Mouse (Mus musculus) hindbrain, postnatal 0 days (tissue): Measurements from ENCODE around the gene Col4a2. TPM values are rescaled to one million over a fixed set of nuclear protein-coding genes. Genes with fewer than 3 reads are reported as not detected.

Experiments
- ATAC-seq: fragments of 200-750 bp; cut with Nextera tagmentation; 2 replicates; pipeline ENCODE4 v1.8.0; 2017; ENCODE audit warnings: mild to moderate bottlenecking, moderate TSS enrichment, moderate library complexity
- DNase-seq: peaks from one replicate; pipeline ENCODE4 v3.0.0-alpha.2; 2015; ENCODE audit warnings: low spot score
- H3K27ac ChIP-seq: fragments of 300-500 bp; sonication (generic); 2 replicates; pipeline ENCODE4 v1.5.1; 2014; ENCODE audit warnings: mild to moderate bottlenecking
- H3K27me3 ChIP-seq: fragments of 300-500 bp; sonication (generic); 2 replicates; pipeline ENCODE4 v1.6.1; 2014; ENCODE audit warnings: low read length, mixed read lengths; ENCODE audit not compliant: insufficient read depth
- H3K36me3 ChIP-seq: fragments of 300-500 bp; sonication (generic); 2 replicates; pipeline ENCODE4 v1.6.1; 2014; ENCODE audit warnings: low read length, mixed read lengths; ENCODE audit not compliant: insufficient read depth
- H3K4me1 ChIP-seq: fragments of 300-500 bp; sonication (generic); 2 replicates; pipeline ENCODE4 v1.6.1; 2014; ENCODE audit warnings: antibody characterized with exemption, low read length, mixed read lengths; ENCODE audit not compliant: insufficient read depth
- H3K4me2 ChIP-seq: fragments of 300-500 bp; sonication (generic); 2 replicates; pipeline ENCODE4 v1.6.1; 2014; ENCODE audit warnings: low read depth, mild to moderate bottlenecking, low read length, moderate library complexity, mixed read lengths
- H3K4me3 ChIP-seq: fragments of 300-500 bp; sonication (generic); 2 replicates; pipeline ENCODE4 v1.5.1; 2014; ENCODE audit warnings: low read length
- H3K9ac ChIP-seq: fragments of 300-500 bp; sonication (generic); replicated peaks from 2 replicates; pipeline ENCODE4 v1.6.1; 2014; ENCODE audit warnings: mild to moderate bottlenecking, low read length, moderate library complexity, mixed read lengths
- H3K9me3 ChIP-seq: fragments of 300-500 bp; sonication (generic); 2 replicates; pipeline ENCODE4 v1.6.1; 2016; ENCODE audit warnings: low read length, mixed read lengths
- CTCF ChIP-seq: IDR thresholded peaks from 2 replicates; pipeline ENCODE4 v1.5.1; 2016; ENCODE audit warnings: antibody characterized with exemption, control low read depth, low read depth
- WGBS: fragments of 180-500 bp; shearing (Covaris S2); extraction: QIAGEN DNeasy Blood & Tissue Kit; methylation state at CpG from one replicate; pipeline ENCODE4 v1.1.7; 2014; 5-methylcytosine and 5-hydroxymethylcytosine counted together
- polyA plus RNA-seq: library from polyadenylated mRNA; unstranded; fragments of >200 nt; fragmentation: Nextera tagmentation; extraction: Ambion mirVana; gene quantifications from 2 replicates; pipeline ENCODE4 v1.2.1, GENCODE M21; 2015
- total RNA-seq: library from RNA; depleted of rRNA; stranded (reverse); fragments of >200 nt; gene quantifications from 2 replicates; pipeline ENCODE4 v1.2.3, GENCODE M21; 2014

The Col4a2 gene
- total and polyA plus RNA-seq, 2 experiments from 2014 or later: 27.8 to 76.6 TPM

DNA sequence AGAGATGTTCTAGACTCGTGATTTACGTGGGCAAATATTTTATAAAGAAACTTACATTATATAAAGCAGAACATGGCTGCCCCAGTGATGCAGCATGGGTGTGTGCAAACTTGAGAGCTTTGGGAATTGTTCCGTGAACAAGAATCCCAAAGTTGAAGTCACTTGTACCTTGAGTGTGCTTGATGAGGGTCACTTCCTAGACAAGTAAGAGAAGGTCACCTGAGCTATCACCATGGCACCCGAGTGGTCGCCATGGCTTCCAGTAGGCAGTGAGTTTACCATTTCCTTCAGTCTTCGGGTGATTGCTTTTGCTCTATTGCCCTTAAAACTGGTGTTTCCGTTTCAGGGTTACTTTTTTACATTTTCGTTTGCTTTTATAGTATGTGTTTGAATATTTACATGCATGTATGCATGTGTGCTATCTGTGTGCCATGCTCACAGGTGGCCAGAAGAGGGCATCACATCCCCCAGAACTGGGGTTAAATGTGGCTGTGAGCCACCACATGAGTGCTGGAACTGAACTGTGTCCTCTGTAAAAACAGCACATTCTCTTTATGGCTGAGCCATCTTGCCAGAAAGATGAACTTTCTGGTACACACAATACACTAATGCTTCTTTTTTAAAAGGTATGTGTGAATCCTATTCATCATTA lies 42.3 kb downstream of the Col4a2 start:
- DNase-seq (no peak), ATAC-seq (no peak)
- Histone ChIP-seq H3K36me3 (no peaks in the 10 kb centered on the region), H3K9me3 (no peaks in the 10 kb centered on the region), H3K4me3 (no peak overlapping the region), H3K27ac (no peak overlapping the region), H3K4me2 (no peak overlapping the region), H3K9ac (no peak overlapping the region), H3K27me3 (no peaks in the 10 kb centered on the region), H3K4me1 (peaks cover under 1% of the 10 kb centered on the region; the same call in 1 of the 2 replicates)
- TF ChIP-seq CTCF: 0 out of 2 replicates have a peak, but pooled peaks have one; percentile 29
- 90% methylated on average over 8 of the region's 8 CpGs for WGBS

GRCm38 (mm10) chr8:11355900-11356299 lies 43.3 kb downstream of the Col4a2 start:
- no peak for DNase-seq
- Histone ChIP-seq H3K27me3 (no peaks in the 10 kb centered on the region), H3K4me1 (no peaks in the 10 kb centered on the region; the same call in 1 of the 2 replicates), H3K4me2 (no peak overlapping the region), H3K9me3 (no peaks in the 10 kb centered on the region), H3K4me3 (no peak overlapping the region), H3K36me3 (no peaks in the 10 kb centered on the region), H3K27ac (no peak overlapping the region), H3K9ac (no peak overlapping the region)
- no peak for ATAC-seq
- TF ChIP-seq CTCF: no peak
- WGBS: 99% methylated on average over 3 of the region's 3 CpGs

DNA sequence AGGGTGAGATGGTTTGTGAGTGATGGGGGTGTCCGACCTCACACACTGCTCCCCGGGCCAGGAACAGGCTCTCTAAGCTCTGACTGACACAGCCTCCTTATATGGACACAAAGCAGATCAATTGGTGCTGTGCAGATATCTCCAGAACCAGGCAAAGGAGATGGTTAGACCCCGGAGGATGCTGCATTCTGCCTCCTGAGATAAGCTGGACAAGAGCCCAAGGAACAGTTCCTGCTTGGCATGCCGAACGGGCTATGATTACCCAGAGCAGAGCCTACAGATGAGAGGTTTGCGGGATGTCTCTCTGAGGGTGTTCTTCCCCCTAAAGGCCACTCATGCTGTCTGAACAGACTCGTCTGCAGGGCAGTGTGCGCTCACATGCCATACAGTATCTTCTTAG lies 44.2 kb downstream of the Col4a2 start:
- H3K36me3 ChIP-seq: no peaks in the 10 kb centered on the region
- no peak for TF ChIP-seq CTCF
- no peaks in the 10 kb centered on the region for H3K9me3 ChIP-seq
- DNase-seq (no peak), ATAC-seq (no peak)
- H3K4me3 ChIP-seq: no peak overlapping the region
- WGBS: 68% methylated on average over 8 of the region's 8 CpGs
- H3K27ac ChIP-seq: no peak overlapping the region
- H3K27me3 ChIP-seq: no peaks in the 10 kb centered on the region
- no peak overlapping the region for H3K4me2 ChIP-seq
- H3K4me1 ChIP-seq: no peaks in the 10 kb centered on the region; the same call in 1 of the 2 replicates
- no peak overlapping the region for H3K9ac ChIP-seq

GRCm38 (mm10) chr8:11357921-11358436 lies 45.4 kb downstream of the Col4a2 start:
- 40% methylated on average over 7 of the region's 7 CpGs for WGBS
- H3K27ac ChIP-seq: no peak overlapping the region
- no peaks in the 10 kb centered on the region for H3K9me3 ChIP-seq
- peaks cover 6% of the 10 kb centered on the region; the same call in 1 of the 2 replicates for H3K4me1 ChIP-seq
- DNase-seq: peak; percentile 20
- no peak overlapping the region for H3K4me3 ChIP-seq
- H3K27me3 ChIP-seq: no peaks in the 10 kb centered on the region
- H3K36me3 ChIP-seq: no peaks in the 10 kb centered on the region
- no peak overlapping the region for H3K9ac ChIP-seq
- TF ChIP-seq CTCF: no peak
- no peak; the same call in 1 of the 2 replicates for ATAC-seq
- no peak overlapping the region for H3K4me2 ChIP-seq

DNA sequence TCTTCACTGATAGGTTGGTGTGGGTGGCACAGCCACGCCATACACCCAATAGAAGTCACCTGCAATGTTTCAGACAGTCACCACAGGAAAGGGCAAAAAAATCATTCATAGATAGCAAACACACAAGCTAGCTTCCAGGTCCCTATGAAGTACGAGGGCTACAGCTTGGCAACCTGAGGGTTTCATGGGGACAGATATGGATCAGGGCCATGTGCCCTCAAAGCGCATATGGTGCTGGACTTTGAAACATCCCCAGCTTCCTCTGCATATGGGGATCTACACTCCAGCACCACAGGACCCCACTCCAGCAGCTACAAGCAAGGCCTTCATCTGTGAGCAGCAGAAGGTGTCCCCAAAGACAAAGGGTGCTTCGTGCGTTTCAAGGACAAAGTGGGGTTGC lies 47.2 kb downstream of the Col4a2 start:
- ATAC-seq (no peak), DNase-seq (no peak)
- Histone ChIP-seq H3K9ac (no peak overlapping the region), H3K27ac (no peak overlapping the region), H3K4me2 (no peak overlapping the region), H3K4me3 (no peak overlapping the region), H3K9me3 (no peaks in the 10 kb centered on the region), H3K27me3 (no peaks in the 10 kb centered on the region), H3K36me3 (no peaks in the 10 kb centered on the region), H3K4me1 (peaks cover 10% of the 10 kb centered on the region)
- TF ChIP-seq CTCF: no peak
- WGBS: 70% methylated on average over 5 of the region's 5 CpGs

- TF ChIP-seq CTCF: no peak
- Histone ChIP-seq H3K4me3 (no peak overlapping the region), H3K9me3 (no peaks in the 10 kb centered on the region), H3K27me3 (no peaks in the 10 kb centered on the region), H3K36me3 (no peaks in the 10 kb centered on the region), H3K9ac (no peak overlapping the region), H3K4me1 (peaks cover 10% of the 10 kb centered on the region), H3K27ac (no peak overlapping the region), H3K4me2 (no peak overlapping the region)
- DNase-seq (no peak), ATAC-seq (peak; percentile 76)
- WGBS: 63% methylated on average over 9 of the region's 9 CpGs
Observed at GRCm38 (mm10) chr8:11361546-11362277, 49.1 kb downstream of the Col4a2 start.
